Mouse (Mus musculus): ENCODE results near the gene Synrg.

DNA sequence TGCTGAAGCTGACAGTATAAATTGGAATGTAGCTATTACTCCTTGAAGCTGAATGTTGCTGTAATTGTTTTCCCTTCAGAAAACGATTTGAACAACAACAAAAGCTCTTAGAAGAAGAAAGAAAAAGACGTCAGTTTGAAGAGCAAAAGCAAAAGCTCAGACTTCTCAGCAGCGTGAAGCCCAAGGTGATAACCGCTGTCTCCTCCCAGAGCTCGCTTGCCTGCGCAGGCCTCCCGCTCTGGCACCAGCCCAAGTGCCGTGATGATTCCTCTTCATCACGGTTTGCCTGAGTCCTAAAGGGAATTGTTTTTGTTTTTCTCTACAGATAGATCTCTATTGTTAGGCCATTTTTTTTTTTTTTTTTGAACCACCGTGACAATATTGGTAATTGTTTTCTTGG, 17.1 kb downstream of the Synrg start:
- TF ChIP-seq GATA1 (IDR thresholded peaks at IDR 0.05; ENCODE audit: low read length) (no peak), TAL1 (IDR thresholded peaks at IDR 0.05; ENCODE audit: low read length) (no peak)

Measured in erythroblast, embryonic 14.5 days (primary cell).